20 mouse cellular contexts compared by ENCODE assay signal in genomic region chr1:74375561-74375960, GRCm38 (mm10). TPM values are rescaled to one million over a fixed set of nuclear protein-coding genes. Genes with fewer than 3 reads are reported as not detected.
DNase-seq lines count a peak whose midpoint lies in the region; ATAC-seq and TF ChIP-seq lines count a peak whose summit lies in the region.
"Had no signal": no experiment of that assay in that cellular context is flagged by ENCODE, and none has a peak within 500 bp of the region (broad histone marks: within the 10 kb centered on the region; RNA-seq: fewer than 3 reads in every experiment).

No protein-coding gene starts in this region.

- H3K4me2 ChIP-seq in forebrain, embryonic 15.5 days (replicated peaks) = no peak overlapping the region
- H3K4me2 ChIP-seq: embryonic facial prominence, embryonic 15.5 days; hindbrain, embryonic 13.5 days had no signal

- H3K36me3 ChIP-seq in forebrain, embryonic 10.5 days (replicated peaks) = no peaks in the 10 kb centered on the region
- H3K36me3 ChIP-seq in forebrain, embryonic 15.5 days = no peaks in the 10 kb centered on the region
- H3K36me3 ChIP-seq: embryonic facial prominence, embryonic 15.5 days; hindbrain, embryonic 13.5 days had no signal

- H3K9me3 ChIP-seq in forebrain, embryonic 10.5 days = no peaks in the 10 kb centered on the region
- no peaks in the 10 kb centered on the region for H3K9me3 ChIP-seq in forebrain, embryonic 15.5 days
- H3K9me3 ChIP-seq: embryonic facial prominence, embryonic 15.5 days; hindbrain, embryonic 13.5 days had no signal

- no peak overlapping the region for H3K9ac ChIP-seq in forebrain, embryonic 15.5 days (replicated peaks)
- H3K9ac ChIP-seq: embryonic facial prominence, embryonic 15.5 days; hindbrain, embryonic 13.5 days had no signal

- no peak overlapping the region for H3K4me3 ChIP-seq in forebrain, embryonic 10.5 days
- H3K4me3 ChIP-seq in forebrain, embryonic 15.5 days = no peak overlapping the region
- no peak overlapping the region for H3K4me3 ChIP-seq in layer of hippocampus, adult 2 months
- peak overlapping the region; percentile 64 for H3K4me3 ChIP-seq in bone marrow, adult 2 months (replicated peaks; ENCODE audit: control insufficient read depth, low read depth, low read length)
- H3K4me3 ChIP-seq: embryonic facial prominence, embryonic 15.5 days; hindbrain, embryonic 13.5 days; myocyte had no signal

- whole genome bisulfite sequencing in forebrain, embryonic 10.5 days = 80% methylated on average over 10 of the region's 10 CpGs
- WGBS in forebrain, embryonic 15.5 days = 80% methylated on average over 10 of the region's 10 CpGs
- WGBS in bone marrow, adult 2 months = 58% methylated on average over 10 of the region's 10 CpGs

- no peak for ATAC-seq in forebrain, embryonic 15.5 days (replicated peaks)
- ATAC-seq in megakaryocyte, adult 5-6 weeks (ENCODE audit: poor library complexity, severe bottlenecking) = peak; percentile 64

- TF ChIP-seq POLR2A in bone marrow, adult 2 months (IDR thresholded peaks at IDR 0.05; ENCODE audit: borderline replicate concordance, control insufficient read depth, low read depth, low read length) = no peak

- H3K27ac ChIP-seq in forebrain, embryonic 10.5 days = peak overlapping the region; percentile 37; the same call in 1 of the 2 replicates
- H3K27ac ChIP-seq in forebrain, embryonic 15.5 days (replicated peaks) = no peak overlapping the region
- peak overlapping the region; percentile 46; the same call in 1 of the 2 replicates for H3K27ac ChIP-seq in layer of hippocampus, adult 2 months
- H3K27ac ChIP-seq in bone marrow, adult 2 months (ENCODE audit: control insufficient read depth, insufficient read depth, low read depth, low read length, poor library complexity) = peak overlapping the region; percentile 75
- H3K27ac ChIP-seq: embryonic facial prominence, embryonic 15.5 days; hindbrain, embryonic 13.5 days had no signal

- DNase-seq in forebrain, embryonic 10.5 days (ENCODE audit: extremely low spot score, low spot score) = no peak
- no peak for DNase-seq in layer of hippocampus, adult 2 months (ENCODE audit: low spot score in 2 of 2)
- no peak for DNase-seq in layer of hippocampus, postnatal 10 days (ENCODE audit: low spot score in 2 of 2)
- no peak for DNase-seq in right cerebral cortex, adult 18-20 months
- no peak for DNase-seq in layer of hippocampus, adult 9-11 months
- DNase-seq: adrenal gland, adult 2 months; cerebellum, adult 18-20 months; cerebellum, postnatal 25 days; heart, postnatal 10 days; kidney, adult 9 months; kidney, postnatal 36 days; lung, adult 2 months; midbrain, embryonic 14.5 days had no signal

- no peak for TF ChIP-seq CTCF in layer of hippocampus, adult 2 months (conservative IDR thresholded peaks at IDR 0.05)
- TF ChIP-seq CTCF in bone marrow, adult 2 months (IDR thresholded peaks at IDR 0.05; ENCODE audit: control insufficient read depth, insufficient read depth, low read length) = no peak

- H3K27me3 ChIP-seq in forebrain, embryonic 10.5 days (ENCODE audit: poor library complexity, severe bottlenecking) = no peaks in the 10 kb centered on the region
- H3K27me3 ChIP-seq in forebrain, embryonic 15.5 days = no peaks in the 10 kb centered on the region
- H3K27me3 ChIP-seq: embryonic facial prominence, embryonic 15.5 days had no signal

- peaks cover 19% of the 10 kb centered on the region for H3K4me1 ChIP-seq in forebrain, embryonic 10.5 days
- H3K4me1 ChIP-seq in forebrain, embryonic 15.5 days = no peaks in the 10 kb centered on the region
- H3K4me1 ChIP-seq in bone marrow, adult 2 months (ENCODE audit: control insufficient read depth, insufficient read depth, low read length) = peaks cover 12% of the 10 kb centered on the region; the same call in 1 of the 2 replicates
- H3K4me1 ChIP-seq: embryonic facial prominence, embryonic 15.5 days; hindbrain, embryonic 13.5 days had no signal

RNA-seq across cellular contexts. Expression of gene Slc11a1, which starts 0.6 kb away (rescaled TPM):
- 2.7 and 2.9 TPM in 2 replicates for polyA plus RNA-seq in forebrain, embryonic 10.5 days (2016; fragmentation: Nextera tagmentation; extraction: Ambion mirVana)
- 1.9 and 3.2 TPM in 2 replicates for polyA plus RNA-seq in forebrain, embryonic 15.5 days (2015; fragmentation: Nextera tagmentation; extraction: Ambion mirVana)
- 1 to 10 TPM; 3.1 to 3.9 TPM for total RNA-seq in layer of hippocampus, adult 2 months (2021)
- total RNA-seq in layer of hippocampus, postnatal 10 days (2021) = 1 to 10 TPM; 2.0 to 3.0 TPM
- polyA plus RNA-seq in bone marrow, adult 2 months (2011; ENCODE audit: insufficient read depth, insufficient read length, low replicate concordance, missing spikeins) = 10.8 and 16.9 TPM in 2 replicates
- total RNA-seq in megakaryocyte, adult 5-6 weeks (2015) = 54.7 and 60.8 TPM in 2 replicates
- 46.2 and 48.1 TPM in 2 replicates for total RNA-seq in megakaryocyte, adult 5-6 weeks (2017)

RNA-seq across cellular contexts. Expression of gene Catip, which starts 13.7 kb away (rescaled TPM):
- polyA plus RNA-seq in forebrain, embryonic 10.5 days (2016; fragmentation: Nextera tagmentation; extraction: Ambion mirVana) = 0.12 and 0.34 TPM in 2 replicates
- polyA plus RNA-seq in forebrain, embryonic 15.5 days (2015; fragmentation: Nextera tagmentation; extraction: Ambion mirVana) = 0.38 and 1.2 TPM in 2 replicates
- total RNA-seq in layer of hippocampus, adult 2 months (2021) = 1 to 10 TPM; 1.1 to 1.8 TPM
- total RNA-seq in layer of hippocampus, postnatal 10 days (2021) = 1 to 10 TPM; 1.2 to 1.7 TPM
- not detected in 2 replicates for polyA plus RNA-seq in bone marrow, adult 2 months (2011; ENCODE audit: insufficient read depth, insufficient read length, low replicate concordance, missing spikeins)
- 0.07 TPM in 1 of 2 replicates, not detected in the other for total RNA-seq in megakaryocyte, adult 5-6 weeks (2015)
- 0.26 TPM in 1 of 2 replicates, not detected in the other for total RNA-seq in megakaryocyte, adult 5-6 weeks (2017)

RNA-seq across cellular contexts. Expression of gene Ctdsp1, which starts 15.7 kb away (rescaled TPM):
- 38.0 and 38.2 TPM in 2 replicates for polyA plus RNA-seq in forebrain, embryonic 10.5 days (2016; fragmentation: Nextera tagmentation; extraction: Ambion mirVana)
- polyA plus RNA-seq in forebrain, embryonic 15.5 days (2015; fragmentation: Nextera tagmentation; extraction: Ambion mirVana) = 21.4 and 22.4 TPM in 2 replicates
- 10 to 100 TPM; 26.4 to 28.8 TPM for total RNA-seq in layer of hippocampus, adult 2 months (2021)
- total RNA-seq in layer of hippocampus, postnatal 10 days (2021) = 10 to 100 TPM; 23.8 to 27.2 TPM
- polyA plus RNA-seq in bone marrow, adult 2 months (2011; ENCODE audit: insufficient read depth, insufficient read length, low replicate concordance, missing spikeins) = 40.0 and 65.3 TPM in 2 replicates
- 130 and 145 TPM in 2 replicates for total RNA-seq in megakaryocyte, adult 5-6 weeks (2015)
- total RNA-seq in megakaryocyte, adult 5-6 weeks (2017) = 53.2 and 61.1 TPM in 2 replicates

RNA-seq across cellular contexts. Expression of gene Vil1, which starts 33.6 kb away (rescaled TPM):
- 0.12 and 0.17 TPM in 2 replicates for polyA plus RNA-seq in forebrain, embryonic 10.5 days (2016; fragmentation: Nextera tagmentation; extraction: Ambion mirVana)
- 0.27 and 0.29 TPM in 2 replicates for polyA plus RNA-seq in forebrain, embryonic 15.5 days (2015; fragmentation: Nextera tagmentation; extraction: Ambion mirVana)
- total RNA-seq in layer of hippocampus, adult 2 months (2021) = under 1 TPM; 0.49 to 0.72 TPM
- 1 to 10 TPM in 1 of 2 experiments, under 1 TPM in 1; 0.31 to 1.2 TPM for total RNA-seq in layer of hippocampus, postnatal 10 days (2021)
- polyA plus RNA-seq in bone marrow, adult 2 months (2011; ENCODE audit: insufficient read depth, insufficient read length, low replicate concordance, missing spikeins) = not detected in 2 replicates
- not detected in 2 replicates for total RNA-seq in megakaryocyte, adult 5-6 weeks (2015)
- not detected in 2 replicates for total RNA-seq in megakaryocyte, adult 5-6 weeks (2017)
- total RNA-seq: gastrocnemius, adult 8-10 months had no signal

Comparison
In these comparisons a context has a peak if more than half of its experiments do, and no peak if none do; other contexts are left out.
1. RNA of gene Slc11a1, which starts 0.6 kb away (total RNA-seq): 46.2 to 60.8 TPM in megakaryocyte, adult 5-6 weeks; 3.1 to 3.9 TPM in layer of hippocampus, adult 2 months and 2.0 to 3.0 TPM in layer of hippocampus, postnatal 10 days; every median in the first group is over 4 times any median in the second.